Mouse (Mus musculus): ENCODE results near the gene Lyst.

GRCm38 (mm10) chr13:13562571-13562970 lies 27.6 kb upstream of the Lyst start:
- TF ChIP-seq CTCF (conservative IDR thresholded peaks at IDR 0.05; ENCODE audit: insufficient read depth, insufficient read length, low read depth, low read length) (no peak), POLR2A (IDR thresholded peaks at IDR 0.05; ENCODE audit: low read depth, low read length) (no peak)

Data from kidney, adult 2 months (tissue).